Mouse (Mus musculus) right cerebral cortex, adult 2 months (tissue): ENCODE measurements around the gene Fam76a.

Source experiments
- DNase-seq, 2 experiments: peaks; one replicate each; pipeline ENCODE4 v3.0.0; 2021 to 2022; ENCODE audit warnings: low spot score in 2 of 2

The Fam76a gene

DNA sequence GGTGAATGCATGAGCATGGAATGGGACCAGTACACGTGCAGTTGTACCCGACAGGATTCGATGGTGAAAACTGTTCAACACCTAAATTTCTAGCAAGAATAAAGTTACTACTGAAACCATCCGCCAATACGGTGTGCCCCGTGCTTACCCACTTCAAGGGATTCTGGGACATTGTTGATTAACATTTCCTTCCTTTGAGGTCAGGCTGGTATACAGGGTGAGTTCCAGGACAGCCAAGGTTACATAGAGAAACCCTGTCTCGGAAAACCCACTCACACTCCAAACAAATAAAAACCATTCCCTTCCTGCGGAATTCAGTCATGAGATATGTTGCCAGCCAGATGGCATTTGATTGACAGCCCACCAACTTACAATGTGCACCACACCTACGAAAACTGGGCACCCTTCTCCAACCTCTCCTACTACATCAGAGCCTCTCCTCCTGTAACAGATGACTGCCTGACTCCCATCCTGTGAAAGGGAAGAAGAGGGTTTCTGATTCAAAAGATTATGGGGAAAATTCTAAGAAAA lies 37.4 kb downstream of the Fam76a start:
- DNase-seq = no peak

DNA sequence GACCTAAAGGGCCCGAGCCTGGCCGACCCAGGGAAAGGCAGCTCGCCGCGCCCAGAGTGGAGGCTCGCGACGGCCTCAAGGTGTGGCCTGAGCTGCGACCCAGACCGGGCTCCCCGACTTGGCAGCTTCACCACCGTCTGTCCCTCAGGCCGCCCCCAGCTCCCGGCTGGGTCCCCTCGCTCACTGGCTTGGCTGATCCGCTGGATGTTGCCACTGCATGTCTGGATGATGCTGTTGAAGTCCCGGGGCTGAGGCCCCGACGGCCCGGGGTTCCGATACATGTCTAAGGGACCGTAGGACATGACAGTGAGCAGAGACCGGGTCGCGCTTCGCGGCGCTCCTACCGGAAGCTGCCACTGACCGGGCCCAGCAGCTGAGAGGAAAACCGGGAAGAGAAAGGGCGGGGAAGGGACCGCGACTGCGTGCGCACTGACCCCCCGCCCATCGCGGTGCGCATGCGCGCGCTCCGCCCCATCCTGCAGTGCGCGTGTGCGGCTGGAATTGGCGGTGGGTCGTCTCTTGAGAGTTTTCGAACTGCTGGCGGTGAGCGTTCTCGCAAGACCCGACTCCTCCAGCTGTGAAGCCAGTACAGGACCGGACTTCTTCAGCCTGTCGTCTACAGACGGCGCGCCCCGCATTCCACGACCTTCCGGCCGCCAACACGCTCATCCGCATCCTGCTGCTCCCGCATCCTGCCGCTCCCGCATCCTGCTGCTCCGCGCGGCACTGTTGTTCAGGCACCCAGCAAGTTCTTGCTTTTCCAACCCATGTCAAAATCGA lies 38.1 kb downstream of the Fam76a start, which contains the start of gene Stx12:
TSS of gene Stx12 (minus strand) at position 446 of the 780 bp plus-strand sequence.
- peak; percentile 85 to 90 for DNase-seq

- peak; percentile 9 to 11 for DNase-seq
Measured at GRCm38 (mm10) chr4:132883561-132884063, 38.7 kb downstream of the Fam76a start.

- no peak for DNase-seq
Measured at GRCm38 (mm10) chr4:132874363-132875097, 47.8 kb downstream of the Fam76a start.

- no peak for DNase-seq
Measured at GRCm38 (mm10) chr4:132873481-132874362, 48.6 kb downstream of the Fam76a start.

DNA sequence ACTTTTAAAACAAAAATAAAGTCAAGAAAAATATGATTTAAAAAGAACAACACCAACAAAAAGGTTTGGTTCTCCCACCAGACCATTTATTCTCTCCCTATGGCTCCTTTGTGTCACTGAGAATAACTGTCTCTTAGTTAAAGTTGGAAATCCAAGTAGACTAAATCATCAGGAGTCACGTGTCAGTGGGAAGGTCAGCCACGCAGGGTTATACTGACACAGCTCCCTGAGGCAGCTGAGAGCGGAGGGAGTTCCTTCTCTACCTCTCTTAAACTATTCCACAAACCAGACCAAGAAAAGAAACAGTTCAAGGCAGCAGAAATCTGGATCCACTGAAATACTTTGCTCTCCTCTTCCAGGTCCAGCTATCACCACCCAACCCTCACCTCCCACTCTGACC lies 51.2 kb downstream of the Fam76a start:
- no peak for DNase-seq

GRCm38 (mm10) chr4:132864856-132865255 lies 57.5 kb downstream of the Fam76a start:
- no peak for DNase-seq

DNA sequence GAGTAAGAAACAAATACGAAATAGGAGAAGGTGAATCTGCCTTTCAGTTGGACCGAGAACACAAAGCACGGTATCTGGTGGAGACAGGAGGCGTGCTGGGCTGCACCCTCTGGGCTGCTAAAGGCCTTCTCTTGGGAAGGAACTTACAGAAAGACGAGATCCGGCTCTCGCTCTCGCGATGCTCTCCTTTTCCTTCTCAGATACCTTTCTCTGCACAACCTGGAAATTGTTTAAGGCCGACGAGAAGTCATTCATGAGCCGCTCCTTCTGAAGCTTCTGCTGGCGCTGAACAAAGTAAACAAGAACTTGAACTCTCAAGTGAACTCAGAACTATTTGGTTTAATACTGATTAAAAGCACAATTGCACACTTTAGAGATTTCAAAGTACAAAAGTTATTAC lies 59.3 kb downstream of the Fam76a start:
- DNase-seq = no peak

- no peak for DNase-seq
Measured at GRCm38 (mm10) chr4:132860880-132861279, 61.5 kb downstream of the Fam76a start.
